Mouse (Mus musculus): ENCODE results near the gene Eif4a1. TPM values are rescaled to one million over a fixed set of nuclear protein-coding genes. Genes with fewer than 3 reads are reported as not detected.
"Not testable (repeated sequence)": the region's sequence is repeated elsewhere in the genome, so short reads cannot be mapped to it uniquely, and the experiment has no call there.

Gene Eif4a1
- polyA plus RNA-seq, 1 experiment from 2014 or later: 729 TPM

DNA sequence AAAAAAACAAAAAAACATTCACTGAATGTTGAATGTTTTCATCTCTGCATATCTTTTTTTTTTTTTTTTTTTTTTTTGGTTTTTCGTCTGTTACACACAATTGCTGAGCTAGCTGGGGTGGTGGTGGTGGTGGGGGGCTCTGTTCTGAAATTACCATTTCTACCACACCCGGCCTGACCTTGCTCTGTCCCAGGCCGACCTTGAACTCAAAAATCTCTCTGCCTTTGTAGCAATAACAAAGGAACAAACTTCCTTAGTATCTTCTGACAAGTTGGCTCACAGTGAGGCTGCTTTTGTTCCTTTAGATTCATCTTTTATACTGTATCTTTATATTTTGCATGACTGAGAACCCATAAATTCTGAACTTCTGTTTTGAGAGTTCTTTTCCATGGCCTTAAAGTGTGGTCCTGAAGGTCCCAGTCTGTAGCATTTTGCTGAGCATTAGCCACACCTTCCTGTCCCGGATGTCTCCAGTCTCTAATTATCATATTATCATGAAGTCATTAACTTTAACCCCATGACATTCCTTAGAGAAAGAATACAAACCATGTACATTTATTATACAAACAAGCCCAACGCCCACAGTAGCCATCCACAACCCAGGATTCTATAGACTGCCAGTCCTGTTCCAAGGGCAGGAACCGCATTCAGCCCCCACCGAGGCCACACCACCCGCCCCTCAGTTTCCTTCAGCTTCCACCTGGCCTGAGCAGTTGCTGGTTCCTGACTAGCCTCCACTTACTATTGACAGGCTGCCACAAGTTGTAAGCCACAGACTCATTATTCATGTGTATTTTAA is 31.8 kb upstream of the Eif4a1 start:
- H3K4me3 ChIP-seq (ENCODE audit: low read length): no peak overlapping the region
- no peak overlapping the region for H3K9ac ChIP-seq (ENCODE audit: low read depth, low read length)
- H3K27ac ChIP-seq (ENCODE audit: low read depth, low read length): no peak overlapping the region
- no peaks in the 10 kb centered on the region for H3K4me1 ChIP-seq (ENCODE audit: control insufficient read depth, insufficient read depth, low read length)
- no peaks in the 10 kb centered on the region for H3K27me3 ChIP-seq (ENCODE audit: control insufficient read depth, insufficient read depth, low read length)
- no peak overlapping the region for H3K4me2 ChIP-seq (replicated peaks; ENCODE audit: low read depth, low read length)
- 68% methylated on average over 8 of the region's 8 CpGs for WGBS
- H3K36me3 ChIP-seq (ENCODE audit: control insufficient read depth, insufficient read depth, low read length): no peaks in the 10 kb centered on the region
- no peaks in the 10 kb centered on the region for H3K9me3 ChIP-seq (ENCODE audit: control insufficient read depth, low read length)
- ATAC-seq (ENCODE audit: low FRiP score, low TSS enrichment): no peak

GRCm38 (mm10) chr11:69703381-69703780 is 31.2 kb upstream of the Eif4a1 start:
- not testable (repeated sequence) for H3K9ac ChIP-seq (ENCODE audit: low read depth, low read length); H3K27ac ChIP-seq (ENCODE audit: low read depth, low read length); H3K4me2 ChIP-seq (replicated peaks; ENCODE audit: low read depth, low read length); H3K36me3 ChIP-seq (ENCODE audit: control insufficient read depth, insufficient read depth, low read length); H3K4me3 ChIP-seq (ENCODE audit: low read length); H3K9me3 ChIP-seq (ENCODE audit: control insufficient read depth, low read length); H3K27me3 ChIP-seq (ENCODE audit: control insufficient read depth, insufficient read depth, low read length); H3K4me1 ChIP-seq (ENCODE audit: control insufficient read depth, insufficient read depth, low read length); ATAC-seq (ENCODE audit: low FRiP score, low TSS enrichment)
- WGBS: 76% methylated on average over 2 of the region's 3 CpGs

DNA sequence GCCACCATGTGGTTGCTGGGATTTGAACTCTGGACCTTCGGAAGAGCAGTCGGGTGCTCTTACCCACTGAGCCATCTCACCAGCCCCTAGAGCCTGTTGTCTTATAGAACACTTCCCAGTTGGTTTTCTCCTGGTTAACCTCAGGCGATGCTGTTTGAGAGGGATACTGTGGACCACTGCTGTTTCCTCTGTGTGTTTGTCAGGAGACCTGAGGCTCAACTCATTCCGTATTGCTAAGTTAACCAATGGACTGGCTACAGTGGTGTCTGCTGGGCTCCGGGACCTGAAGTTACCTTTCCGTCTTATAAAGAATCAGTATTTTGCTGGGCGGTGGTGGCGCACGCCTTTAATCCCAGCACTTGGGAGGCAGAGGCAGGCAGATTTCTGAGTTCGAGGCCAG is 30.7 kb upstream of the Eif4a1 start:
- H3K36me3 ChIP-seq (ENCODE audit: control insufficient read depth, insufficient read depth, low read length); ATAC-seq (ENCODE audit: low FRiP score, low TSS enrichment); H3K4me1 ChIP-seq (ENCODE audit: control insufficient read depth, insufficient read depth, low read length); H3K4me2 ChIP-seq (replicated peaks; ENCODE audit: low read depth, low read length); H3K27me3 ChIP-seq (ENCODE audit: control insufficient read depth, insufficient read depth, low read length); H3K27ac ChIP-seq (ENCODE audit: low read depth, low read length); H3K9me3 ChIP-seq (ENCODE audit: control insufficient read depth, low read length); H3K9ac ChIP-seq (ENCODE audit: low read depth, low read length); H3K4me3 ChIP-seq (ENCODE audit: low read length): not testable (repeated sequence)
- 93% methylated on average over 10 of the region's 10 CpGs for WGBS

DNA sequence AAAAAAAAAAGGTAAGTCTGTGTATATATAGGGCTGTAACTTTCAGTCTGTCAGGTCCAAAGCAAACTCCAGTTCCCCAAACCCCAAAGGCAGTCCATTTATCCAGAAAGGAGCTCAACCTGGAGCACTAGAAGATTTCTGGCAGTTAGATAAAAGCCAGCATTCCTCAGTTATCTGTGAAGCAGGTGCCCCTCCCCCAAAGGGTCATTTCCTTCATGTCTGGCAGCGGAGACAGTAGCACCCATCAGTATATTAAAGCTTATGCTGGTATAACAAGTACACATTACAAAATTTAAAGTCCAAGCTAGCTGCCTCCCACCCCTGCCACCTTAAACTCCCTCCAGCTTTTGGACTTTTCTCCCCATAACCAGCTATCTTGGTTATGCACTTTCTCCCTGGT is 27.4 kb upstream of the Eif4a1 start:
- no peak overlapping the region for H3K9ac ChIP-seq (ENCODE audit: low read depth, low read length)
- no peak overlapping the region for H3K4me3 ChIP-seq (ENCODE audit: low read length)
- H3K27me3 ChIP-seq (ENCODE audit: control insufficient read depth, insufficient read depth, low read length): no peaks in the 10 kb centered on the region
- 55% methylated on average over 1 of the region's 1 CpGs for WGBS
- no peaks in the 10 kb centered on the region for H3K36me3 ChIP-seq (ENCODE audit: control insufficient read depth, insufficient read depth, low read length)
- ATAC-seq (ENCODE audit: low FRiP score, low TSS enrichment): no peak
- H3K4me1 ChIP-seq (ENCODE audit: control insufficient read depth, insufficient read depth, low read length): peaks cover 10% of the 10 kb centered on the region; the same call in 1 of the 2 replicates
- no peak overlapping the region for H3K4me2 ChIP-seq (replicated peaks; ENCODE audit: low read depth, low read length)
- H3K9me3 ChIP-seq (ENCODE audit: control insufficient read depth, low read length): 0 out of 2 replicates have a peak, but pooled peaks cover 3% of the 10 kb centered on the region
- H3K27ac ChIP-seq (ENCODE audit: low read depth, low read length): no peak overlapping the region

DNA sequence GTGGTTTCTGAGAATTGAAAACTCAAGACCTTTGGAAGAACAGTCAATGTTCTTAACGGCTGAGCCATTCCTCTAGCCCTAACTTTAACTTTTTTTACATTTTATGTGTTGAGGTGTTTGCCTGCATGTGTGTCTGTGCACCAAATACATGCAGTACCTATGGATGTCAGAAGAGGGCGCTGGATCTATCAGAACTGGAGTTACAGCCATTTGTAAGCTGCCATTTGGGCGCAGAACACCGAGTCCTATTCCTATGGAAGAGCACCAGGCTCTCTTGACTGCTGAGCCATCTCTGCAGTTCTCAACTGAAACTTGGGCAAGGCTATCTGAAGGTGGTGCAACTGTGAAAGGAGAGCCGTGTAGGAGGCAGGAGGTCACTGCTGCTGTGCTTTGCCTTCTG is 26.4 kb upstream of the Eif4a1 start:
- 0 out of 2 replicates have a peak, but pooled peaks cover 3% of the 10 kb centered on the region for H3K9me3 ChIP-seq (ENCODE audit: control insufficient read depth, low read length)
- no peak overlapping the region for H3K4me3 ChIP-seq (ENCODE audit: low read length)
- H3K27me3 ChIP-seq (ENCODE audit: control insufficient read depth, insufficient read depth, low read length): no peaks in the 10 kb centered on the region
- 66% methylated on average over 5 of the region's 5 CpGs for WGBS
- H3K4me1 ChIP-seq (ENCODE audit: control insufficient read depth, insufficient read depth, low read length): peaks cover 10% of the 10 kb centered on the region; the same call in 1 of the 2 replicates
- no peak overlapping the region for H3K4me2 ChIP-seq (replicated peaks; ENCODE audit: low read depth, low read length)
- H3K36me3 ChIP-seq (ENCODE audit: control insufficient read depth, insufficient read depth, low read length): no peaks in the 10 kb centered on the region
- H3K9ac ChIP-seq (ENCODE audit: low read depth, low read length): no peak overlapping the region
- no peak for ATAC-seq (ENCODE audit: low FRiP score, low TSS enrichment)
- no peak overlapping the region for H3K27ac ChIP-seq (ENCODE audit: low read depth, low read length)

DNA sequence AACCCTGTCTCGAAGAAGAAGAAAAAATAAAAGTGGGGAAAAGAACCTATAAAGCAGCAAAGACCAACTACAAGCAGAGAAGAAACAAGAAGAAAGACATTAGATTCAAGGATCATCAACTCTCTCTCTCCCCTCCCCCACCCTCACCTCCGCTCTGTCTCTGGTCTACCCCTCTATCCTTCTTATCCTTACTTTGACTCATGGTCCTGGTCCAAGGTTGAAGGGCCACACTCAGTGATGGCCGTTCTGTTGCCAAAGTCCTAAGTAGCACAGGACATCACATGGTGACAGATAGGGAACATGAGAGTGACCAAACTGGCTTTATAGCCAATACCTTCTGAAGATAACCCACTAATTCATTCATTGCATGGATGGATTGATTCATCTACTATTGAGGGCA is 25.2 kb upstream of the Eif4a1 start:
- ATAC-seq (ENCODE audit: low FRiP score, low TSS enrichment): no peak
- Histone ChIP-seq H3K9me3 (ENCODE audit: control insufficient read depth, low read length) (0 out of 2 replicates have a peak, but pooled peaks cover 3% of the 10 kb centered on the region), H3K9ac (ENCODE audit: low read depth, low read length) (no peak overlapping the region), H3K4me2 (replicated peaks; ENCODE audit: low read depth, low read length) (no peak overlapping the region), H3K4me1 (ENCODE audit: control insufficient read depth, insufficient read depth, low read length) (peaks cover 14% of the 10 kb centered on the region; the same call in 1 of the 2 replicates), H3K4me3 (ENCODE audit: low read length) (no peak overlapping the region), H3K27ac (ENCODE audit: low read depth, low read length) (no peak overlapping the region), H3K36me3 (ENCODE audit: control insufficient read depth, insufficient read depth, low read length) (no peaks in the 10 kb centered on the region), H3K27me3 (ENCODE audit: control insufficient read depth, insufficient read depth, low read length) (no peaks in the 10 kb centered on the region)
- 88% methylated on average over 3 of the region's 3 CpGs for WGBS

GRCm38 (mm10) chr11:69695361-69696181 is 23.3 kb upstream of the Eif4a1 start, which contains the start of the genes Tnfsf12 and Tnfsfm13:
Tnfsf12 (minus strand) TSS chr11:69695849.
Tnfsfm13 (minus strand) TSS chr11:69696098.
- H3K36me3 ChIP-seq (ENCODE audit: control insufficient read depth, insufficient read depth, low read length): no peaks in the 10 kb centered on the region
- no peaks in the 10 kb centered on the region for H3K27me3 ChIP-seq (ENCODE audit: control insufficient read depth, insufficient read depth, low read length)
- H3K4me2 ChIP-seq (replicated peaks; ENCODE audit: low read depth, low read length): peak within 1 kb of the TSS; percentile 93
- peak within 1 kb of the TSS; percentile 78 for H3K27ac ChIP-seq (ENCODE audit: low read depth, low read length)
- H3K4me1 ChIP-seq (ENCODE audit: control insufficient read depth, insufficient read depth, low read length): peaks cover 14% of the 10 kb centered on the region; the same call in 1 of the 2 replicates
- H3K9ac ChIP-seq (ENCODE audit: low read depth, low read length): peak within 1 kb of the TSS; percentile 83
- H3K4me3 ChIP-seq (ENCODE audit: low read length): peak within 1 kb of the TSS; percentile 62
- peak; percentile 88 for ATAC-seq (ENCODE audit: low FRiP score, low TSS enrichment)
- 0 out of 2 replicates have a peak, but pooled peaks cover 3% of the 10 kb centered on the region for H3K9me3 ChIP-seq (ENCODE audit: control insufficient read depth, low read length)
- 2% methylated on average over 41 of the region's 41 CpGs for WGBS

DNA sequence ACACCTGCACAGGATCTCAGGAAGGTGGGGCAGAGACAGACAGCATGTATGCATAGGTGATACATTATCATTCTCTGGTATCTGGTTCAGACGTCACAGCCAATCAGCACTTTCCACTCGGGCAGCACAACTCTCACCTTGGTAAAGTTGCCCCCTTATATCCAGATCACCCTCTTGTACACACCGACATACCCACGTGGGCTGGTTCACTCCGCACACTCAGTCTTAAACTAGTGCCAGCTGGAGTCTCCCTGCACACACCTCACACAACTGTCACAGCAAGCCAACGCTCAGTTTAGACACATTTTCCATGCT is 22.8 kb upstream of the Eif4a1 start:
- Histone ChIP-seq H3K4me2 (replicated peaks; ENCODE audit: low read depth, low read length) (peak overlapping the region; percentile 93), H3K27ac (ENCODE audit: low read depth, low read length) (peak overlapping the region; percentile 78), H3K27me3 (ENCODE audit: control insufficient read depth, insufficient read depth, low read length) (no peaks in the 10 kb centered on the region), H3K4me1 (ENCODE audit: control insufficient read depth, insufficient read depth, low read length) (peaks cover 14% of the 10 kb centered on the region; the same call in 1 of the 2 replicates), H3K9ac (ENCODE audit: low read depth, low read length) (peak overlapping the region; percentile 83; the same call in 1 of the 2 replicates), H3K4me3 (ENCODE audit: low read length) (peak overlapping the region; percentile 62), H3K9me3 (ENCODE audit: control insufficient read depth, low read length) (0 out of 2 replicates have a peak, but pooled peaks cover 3% of the 10 kb centered on the region), H3K36me3 (ENCODE audit: control insufficient read depth, insufficient read depth, low read length) (no peaks in the 10 kb centered on the region)
- ATAC-seq (ENCODE audit: low FRiP score, low TSS enrichment): no peak; the same call in 1 of the 2 replicates
- 29% methylated on average over 6 of the region's 6 CpGs for WGBS

Measured in kidney, embryonic 14.5 days (tissue).